Comparison of ENCODE assay signal across 10 mouse cellular contexts in the genomic region with DNA sequence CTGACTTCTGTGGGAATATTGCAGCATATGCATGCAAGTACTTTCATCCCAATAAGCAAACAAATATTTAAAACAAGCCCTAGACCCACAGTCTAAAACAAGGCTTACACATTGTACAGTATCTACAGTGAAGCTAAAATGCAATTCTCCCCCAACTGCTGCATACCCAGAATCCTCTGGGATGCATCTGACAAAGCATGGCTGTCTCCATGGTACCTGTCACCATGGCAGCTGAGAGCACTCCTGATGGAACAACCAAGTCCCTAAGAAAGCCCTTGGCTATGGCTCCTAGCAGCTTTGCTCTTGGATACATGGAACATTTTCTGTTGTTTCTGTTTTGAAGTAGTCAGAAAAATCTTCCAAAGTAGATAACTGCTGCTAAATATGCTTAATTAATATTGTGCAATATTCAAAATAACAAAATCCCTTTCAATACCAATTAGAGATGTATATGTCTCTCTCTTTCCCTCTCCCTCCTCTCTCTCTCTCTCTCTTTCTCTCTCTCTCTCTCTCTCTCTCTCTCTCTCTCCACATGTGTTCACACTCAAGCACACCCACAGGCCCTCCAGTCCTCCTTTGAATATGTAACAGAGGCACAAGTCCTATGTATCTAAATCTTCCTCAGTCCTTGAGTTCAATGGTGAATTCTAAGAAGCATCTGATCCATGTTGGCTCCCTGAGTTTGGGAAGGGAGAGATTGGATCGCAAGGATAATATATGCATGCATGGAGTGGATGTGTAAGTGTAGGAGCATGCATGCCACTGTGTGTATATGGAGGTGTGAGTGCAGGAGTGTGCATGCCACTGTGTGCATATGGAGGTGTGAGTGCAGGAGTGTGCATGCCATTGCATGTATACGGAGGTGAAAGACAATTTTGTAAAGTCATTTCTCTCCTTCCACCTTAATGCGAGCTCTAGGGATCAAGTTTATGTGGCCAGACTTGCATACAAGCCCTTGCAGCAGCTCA.
A peak's percentile ranks its signal among the peaks of the same experiment; 100 is the strongest.
DNase-seq lines count a peak whose midpoint lies in the region; ATAC-seq lines count a peak whose summit lies in the region.
"Had no signal": no experiment of that assay in that cellular context is flagged by ENCODE, and none has a peak within 500 bp of the region (broad histone marks: within the 10 kb centered on the region; RNA-seq: fewer than 3 reads in every experiment).

No protein-coding gene starts in this region.

- H3K4me2 ChIP-seq in forebrain, embryonic 16.5 days (ENCODE audit: low read length): no peak overlapping the region
- H3K4me2 ChIP-seq in neural tube, embryonic 14.5 days (ENCODE audit: low read depth, low read length): no peak overlapping the region
- H3K4me2 ChIP-seq: limb, embryonic 12.5 days had no signal

- no peak overlapping the region for H3K9ac ChIP-seq in forebrain, embryonic 16.5 days (replicated peaks; ENCODE audit: low read depth, low read length)
- no peak overlapping the region for H3K9ac ChIP-seq in neural tube, embryonic 14.5 days (replicated peaks; ENCODE audit: low read depth, low read length)
- H3K9ac ChIP-seq: limb, embryonic 12.5 days had no signal

- H3K36me3 ChIP-seq in forebrain, embryonic 16.5 days (ENCODE audit: control insufficient read depth, insufficient read depth): no peaks in the 10 kb centered on the region
- no peaks in the 10 kb centered on the region for H3K36me3 ChIP-seq in neural tube, embryonic 14.5 days (ENCODE audit: control insufficient read depth, insufficient read depth, low read length)
- H3K36me3 ChIP-seq: limb, embryonic 12.5 days had no signal

- no peaks in the 10 kb centered on the region for H3K27me3 ChIP-seq in forebrain, embryonic 16.5 days (replicated peaks; ENCODE audit: control insufficient read depth, insufficient read depth, low read length)
- no peaks in the 10 kb centered on the region for H3K27me3 ChIP-seq in neural tube, embryonic 14.5 days (ENCODE audit: control insufficient read depth, insufficient read depth, low read length)
- H3K27me3 ChIP-seq: limb, embryonic 12.5 days had no signal

- peak; percentile 97 for ATAC-seq in forebrain, embryonic 16.5 days
- peak; percentile 92 for ATAC-seq in neural tube, embryonic 14.5 days (ENCODE audit: low read depth)

- H3K27ac ChIP-seq in forebrain, embryonic 16.5 days (ENCODE audit: low read length): peak overlapping the region; percentile 66
- peak overlapping the region; percentile 28 for H3K27ac ChIP-seq in neural tube, embryonic 14.5 days (ENCODE audit: low read depth, low read length)
- H3K27ac ChIP-seq: limb, embryonic 12.5 days had no signal

- WGBS in forebrain, embryonic 16.5 days: 89% methylated on average over 3 of the region's 3 CpGs
- 86% methylated on average over 3 of the region's 3 CpGs for WGBS in neural tube, embryonic 14.5 days

- no peaks in the 10 kb centered on the region for H3K9me3 ChIP-seq in forebrain, embryonic 16.5 days (ENCODE audit: control insufficient read depth, low read length)
- no peaks in the 10 kb centered on the region for H3K9me3 ChIP-seq in neural tube, embryonic 14.5 days (ENCODE audit: control insufficient read depth, low read length)
- H3K9me3 ChIP-seq: limb, embryonic 12.5 days had no signal

- peak; percentile 32 for DNase-seq in embryo, embryonic 10 days (ENCODE audit: low spot score)
- DNase-seq in embryo, embryonic 9.5 days (ENCODE audit: extremely low spot score): no peak
- peak; percentile 66 to 68 for DNase-seq in layer of hippocampus, postnatal 10 days (ENCODE audit: low spot score in 2 of 2)
- no peak for DNase-seq in spleen, postnatal 4 days (ENCODE audit: low spot score in 2 of 2)
- DNase-seq in cerebellum, adult 8-10 months: no peak
- no peak for DNase-seq in heart, adult 11 months
- DNase-seq: cerebellum, adult 2 months had no signal

- no peak overlapping the region for H3K4me3 ChIP-seq in forebrain, embryonic 16.5 days (replicated peaks; ENCODE audit: low read length)
- no peak overlapping the region for H3K4me3 ChIP-seq in neural tube, embryonic 14.5 days (ENCODE audit: low read depth, low read length)
- H3K4me3 ChIP-seq: limb, embryonic 12.5 days had no signal

- peaks cover 16% of the 10 kb centered on the region for H3K4me1 ChIP-seq in forebrain, embryonic 16.5 days (replicated peaks; ENCODE audit: control insufficient read depth, insufficient read depth, low read length)
- peaks cover 10% of the 10 kb centered on the region; the same call in 1 of the 2 replicates for H3K4me1 ChIP-seq in neural tube, embryonic 14.5 days (ENCODE audit: control insufficient read depth, insufficient read depth, low read length)
- H3K4me1 ChIP-seq: limb, embryonic 12.5 days had no signal

Comparison
In these comparisons a context has a peak if more than half of its experiments do, and no peak if none do; other contexts are left out.
1. DNase-seq: peak in embryo, embryonic 10 days (single experiment) and layer of hippocampus, postnatal 10 days (2 of 2); none in embryo, embryonic 9.5 days (single experiment), spleen, postnatal 4 days (0 of 2), cerebellum, adult 8-10 months (single experiment) and heart, adult 11 months (single experiment).